Mouse (Mus musculus): ENCODE measurements around the gene Kdm4a. TPM values are rescaled to one million over a fixed set of nuclear protein-coding genes. Genes with fewer than 3 reads are reported as not detected.

The Kdm4a gene
- total RNA-seq (2022): 10 to 100 TPM; 23.7 to 24.5 (median 24.1) TPM

GRCm38 (mm10) chr4:118179467-118180300, at the start of gene Kdm4a:
Gene Kdm4a, minus strand, starts transcription at chr4:118180043.
- peak; percentile 99 for DNase-seq (ENCODE audit: low spot score)

GRCm38 (mm10) chr4:118229035-118229770, 49.4 kb upstream of the Kdm4a start:
- no peak for DNase-seq (ENCODE audit: low spot score)

- DNase-seq (ENCODE audit: low spot score): no peak
Measured at GRCm38 (mm10) chr4:118227398-118227797, 47.6 kb upstream of the Kdm4a start.

- DNase-seq (ENCODE audit: low spot score): no peak
Measured at GRCm38 (mm10) chr4:118221261-118221660, 41.4 kb upstream of the Kdm4a start.

DNA sequence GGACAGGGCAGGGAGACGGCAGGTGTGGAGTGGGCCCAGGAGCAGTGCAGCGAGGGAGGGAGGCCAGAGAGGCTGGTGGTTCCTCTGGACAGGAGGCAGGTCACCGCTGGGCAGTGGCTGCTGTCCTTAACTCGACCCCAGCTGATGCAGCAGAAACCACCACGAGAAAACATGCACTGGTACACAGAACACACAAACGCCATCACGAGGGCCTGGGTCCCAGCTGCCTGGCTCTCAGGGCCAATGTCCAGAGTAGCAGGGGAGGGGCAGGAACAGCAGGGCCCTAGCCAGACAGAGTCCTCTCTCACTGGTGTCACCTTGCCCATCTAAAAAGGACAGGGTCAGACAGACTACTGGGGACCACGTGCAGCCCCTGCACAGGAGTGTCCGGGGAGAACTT, 40.9 kb upstream of the Kdm4a start:
- no peak for DNase-seq (ENCODE audit: low spot score)

GRCm38 (mm10) chr4:118219487-118219886, 39.6 kb upstream of the Kdm4a start:
- DNase-seq (ENCODE audit: low spot score): no peak

DNA sequence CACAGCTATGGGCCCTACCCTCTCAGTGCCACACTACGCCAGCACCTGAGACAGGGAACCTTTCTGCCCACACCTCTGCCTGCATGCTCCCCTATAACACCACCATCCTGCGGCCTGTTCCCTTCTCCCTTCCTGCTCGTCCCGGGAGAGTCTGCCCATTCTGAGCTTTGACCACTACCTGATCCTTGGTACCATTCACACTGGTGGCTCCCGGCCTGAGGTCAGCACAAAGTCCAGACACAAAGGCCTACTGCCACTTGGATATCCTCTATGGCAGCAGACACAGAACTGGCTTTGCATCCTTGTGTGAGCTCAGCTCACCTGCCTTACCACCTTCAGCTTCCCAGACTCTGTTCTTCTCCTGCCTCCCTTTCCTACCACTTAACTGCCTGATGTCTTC, 38.7 kb upstream of the Kdm4a start:
- DNase-seq (ENCODE audit: low spot score): no peak

DNA sequence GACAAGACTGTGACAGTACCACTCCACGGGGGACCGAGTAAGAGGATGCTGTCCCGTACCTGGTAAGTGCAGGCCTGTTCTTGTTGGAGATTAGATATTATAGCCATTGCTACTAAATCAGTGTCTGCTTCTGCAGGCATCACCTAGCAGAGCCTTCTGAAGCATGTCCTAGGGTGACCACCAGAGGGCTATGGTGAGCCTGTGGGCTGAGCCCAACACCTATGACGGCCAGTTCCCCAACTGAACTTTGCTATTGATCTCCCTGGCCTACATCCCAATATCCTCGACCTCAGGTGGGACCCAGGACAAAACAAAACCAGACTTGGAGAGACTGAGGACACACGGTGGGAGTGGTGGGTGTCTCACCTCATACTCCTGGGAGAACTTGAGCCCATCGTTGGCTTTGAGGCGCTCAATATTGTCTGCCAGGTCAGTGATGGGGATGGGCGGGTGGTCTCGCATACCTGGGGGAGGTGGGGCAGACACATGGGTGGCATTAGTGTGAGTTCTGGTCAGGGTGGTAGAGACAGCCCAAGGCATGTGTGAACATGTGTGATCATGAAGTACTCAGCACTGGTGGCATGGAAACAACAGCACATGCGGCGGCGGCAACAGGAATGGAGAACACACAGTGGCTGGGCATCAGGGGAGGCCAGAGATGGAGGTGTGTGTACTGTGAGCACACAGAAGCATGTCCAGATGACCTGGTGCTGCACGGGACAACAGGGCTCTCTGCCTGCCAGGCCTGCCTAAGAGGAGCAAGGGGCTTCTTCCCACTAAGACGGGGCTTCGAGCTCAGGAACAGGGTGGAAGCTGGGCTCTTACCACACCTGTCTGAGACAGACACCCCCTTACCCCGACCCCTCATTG, 37.1 kb upstream of the Kdm4a start:
- peak; percentile 57 for DNase-seq (ENCODE audit: low spot score)

GRCm38 (mm10) chr4:118214891-118215290, 35.0 kb upstream of the Kdm4a start:
- no peak for DNase-seq (ENCODE audit: low spot score)

- no peak for DNase-seq (ENCODE audit: low spot score)
Measured at GRCm38 (mm10) chr4:118206918-118207640, 27.2 kb upstream of the Kdm4a start.

DNA sequence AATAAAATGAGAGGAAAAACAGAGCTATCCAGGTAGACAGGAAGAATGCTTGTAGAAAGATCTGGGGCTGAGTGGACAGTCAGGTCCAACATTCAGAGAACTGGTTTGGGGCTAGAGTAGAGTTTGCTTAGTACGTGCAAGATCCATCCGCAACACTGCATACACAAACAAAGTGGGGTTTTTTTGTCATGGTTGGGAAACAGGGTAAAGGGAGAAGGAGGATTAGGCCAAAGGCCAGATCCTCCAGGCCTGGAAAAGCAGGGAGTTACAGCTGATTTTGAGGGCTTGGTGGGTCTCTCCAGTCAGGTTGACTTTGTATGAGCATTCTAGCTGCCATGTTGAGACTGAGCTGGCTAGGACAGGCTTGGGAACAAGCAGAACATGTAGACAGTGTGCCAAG, 26.1 kb upstream of the Kdm4a start:
- no peak for DNase-seq (ENCODE audit: low spot score)

DNA sequence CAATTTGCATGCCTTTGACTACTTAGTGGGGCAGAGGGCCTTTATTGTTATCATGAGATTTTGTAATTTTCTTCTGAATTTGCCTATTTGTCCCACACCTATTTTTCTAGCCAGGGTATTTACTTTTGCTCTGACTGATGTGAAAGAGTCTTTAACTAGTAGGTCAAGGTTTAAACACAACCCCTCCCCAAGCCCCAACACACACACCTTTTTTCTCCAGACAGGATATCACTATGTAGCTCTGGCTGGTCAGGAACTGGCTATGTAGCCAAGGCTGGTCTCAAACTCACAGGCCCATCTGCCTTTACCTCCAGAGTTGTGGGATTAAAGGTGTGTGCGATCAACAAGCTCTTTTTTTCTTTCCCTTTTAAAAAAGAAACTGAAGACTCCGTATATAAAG, 19.2 kb upstream of the Kdm4a start:
- DNase-seq (ENCODE audit: low spot score): no peak

GRCm38 (mm10) chr4:118198606-118199005, 18.8 kb upstream of the Kdm4a start:
- DNase-seq (ENCODE audit: low spot score): no peak

- DNase-seq (ENCODE audit: low spot score): peak; percentile 12
Measured at GRCm38 (mm10) chr4:118196185-118196584, 16.3 kb upstream of the Kdm4a start.

- no peak for DNase-seq (ENCODE audit: low spot score)
Measured at GRCm38 (mm10) chr4:118180301-118181080, 648 bp upstream of the Kdm4a start.

DNA sequence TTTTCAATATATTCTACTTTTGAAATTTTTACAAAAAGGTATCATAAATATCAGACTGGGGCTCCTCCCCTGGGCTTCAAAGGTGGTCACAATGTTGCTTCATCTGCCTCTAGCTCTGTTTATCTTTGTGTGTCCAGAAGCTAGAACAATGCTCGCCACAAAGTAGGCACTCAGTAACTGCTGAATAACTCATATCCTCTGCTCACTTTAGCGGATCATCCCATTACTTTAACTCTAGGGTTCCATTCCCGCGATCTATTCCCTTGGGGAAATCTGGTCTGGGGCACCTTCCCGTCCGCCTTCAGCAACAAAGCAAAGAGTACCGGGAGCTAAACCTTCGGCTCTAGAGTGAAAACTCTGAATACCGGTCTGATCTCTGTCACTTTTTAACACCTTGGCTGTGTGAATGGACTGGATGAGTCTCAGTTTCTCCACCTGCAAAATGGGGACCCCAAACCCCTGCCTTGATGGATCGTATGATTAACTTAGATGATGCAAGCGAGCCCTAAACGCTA, 834 bp downstream of the Kdm4a start:
- no peak for DNase-seq (ENCODE audit: low spot score)

DNA sequence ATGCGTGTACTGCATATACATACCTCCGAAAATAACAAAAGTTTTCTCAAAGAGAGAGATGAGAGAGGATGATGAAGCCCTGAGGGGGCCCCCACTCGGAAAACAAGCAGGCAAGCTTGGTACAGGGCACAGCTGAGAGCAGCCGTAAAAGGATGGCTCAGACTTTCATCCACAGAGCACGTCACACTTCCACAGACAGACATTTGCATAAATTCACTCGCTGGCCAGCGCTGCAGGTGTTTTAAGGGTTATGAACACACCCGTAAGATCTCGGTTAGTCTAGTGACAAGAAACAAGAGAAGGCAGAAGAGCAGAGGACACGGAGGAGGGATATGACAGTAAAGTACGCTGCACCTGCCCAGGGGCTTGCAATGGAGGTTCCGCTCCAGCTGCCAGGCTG, 7.4 kb downstream of the Kdm4a start:
- DNase-seq (ENCODE audit: low spot score): no peak

GRCm38 (mm10) chr4:118171006-118171405, 8.8 kb downstream of the Kdm4a start:
- DNase-seq (ENCODE audit: low spot score): no peak

- no peak for DNase-seq (ENCODE audit: low spot score)
Measured at GRCm38 (mm10) chr4:118162123-118162522, 17.7 kb downstream of the Kdm4a start.

GRCm38 (mm10) chr4:118157666-118158065, 22.2 kb downstream of the Kdm4a start:
- DNase-seq (ENCODE audit: low spot score): no peak

All from heart, adult 8-10 months (tissue).